15 mouse cellular contexts compared by ENCODE assay signal in the genomic region with DNA sequence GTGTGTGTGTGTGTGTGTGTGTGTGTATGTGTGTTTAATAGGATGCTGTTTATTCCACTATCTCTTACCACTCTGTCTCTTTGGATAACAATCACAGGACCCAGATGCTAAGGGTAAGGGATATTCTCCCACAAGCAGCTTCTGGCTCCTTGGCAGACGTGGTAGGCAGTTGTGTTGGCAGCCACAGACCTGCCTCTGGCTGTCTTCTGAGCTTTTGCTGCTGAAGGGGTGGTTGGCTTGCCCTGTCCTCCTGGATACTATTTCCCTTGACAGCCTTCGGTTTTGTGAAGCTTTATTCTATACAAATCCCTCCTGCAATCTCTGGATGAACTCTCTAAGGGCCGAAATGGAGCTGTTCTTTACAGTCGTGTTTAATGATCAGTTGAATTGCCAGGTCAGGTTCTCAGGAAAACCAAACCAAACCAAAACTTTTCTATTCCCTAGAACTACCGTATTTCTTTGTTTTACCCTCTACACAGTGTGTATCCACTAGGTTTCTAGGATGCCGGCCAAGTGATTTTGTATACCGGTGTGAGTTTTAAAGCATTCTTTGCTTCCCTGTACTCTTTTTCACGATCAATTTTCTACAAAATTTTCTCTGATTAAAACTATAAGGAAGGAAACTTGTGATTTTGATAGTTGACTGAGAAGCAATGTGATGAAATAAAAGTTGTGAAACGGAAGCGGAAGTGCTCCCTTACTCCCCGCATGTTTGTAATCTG.
DNase-seq lines count a peak whose midpoint lies in the region; ATAC-seq and TF ChIP-seq lines count a peak whose summit lies in the region.
"Had no signal": no experiment of that assay in that cellular context is flagged by ENCODE, and none has a peak within 500 bp of the region (broad histone marks: within the 10 kb centered on the region; RNA-seq: fewer than 3 reads in every experiment).

No protein-coding gene starts in this region.

- H3K4me3 ChIP-seq in hindbrain, embryonic 10.5 days = no peak overlapping the region
- no peak overlapping the region for H3K4me3 ChIP-seq in hindbrain, embryonic 11.5 days (ENCODE audit: low read depth, low read length)
- no peak overlapping the region for H3K4me3 ChIP-seq in forebrain, embryonic 11.5 days (ENCODE audit: low read depth, low read length)
- H3K4me3 ChIP-seq in hindbrain, postnatal 0 days (ENCODE audit: low read length) = no peak overlapping the region
- H3K4me3 ChIP-seq in neural tube, embryonic 15.5 days (replicated peaks) = no peak overlapping the region
- H3K4me3 ChIP-seq in heart, embryonic 11.5 days (ENCODE audit: low read depth, low read length) = no peak overlapping the region
- H3K4me3 ChIP-seq in limb, embryonic 10.5 days = no peak overlapping the region
- H3K4me3 ChIP-seq: intestine, embryonic 15.5 days; lung, embryonic 15.5 days had no signal

- no peak for DNase-seq in hindbrain, embryonic 10.5 days (ENCODE audit: low spot score)
- no peak for DNase-seq in hindbrain, embryonic 11.5 days (ENCODE audit: low spot score)
- DNase-seq in forebrain, embryonic 11.5 days (ENCODE audit: low spot score) = no peak
- DNase-seq in hindbrain, postnatal 0 days (ENCODE audit: low spot score) = peak; percentile 85
- DNase-seq in limb, embryonic 10.5 days (ENCODE audit: low spot score) = no peak
- no peak for DNase-seq in urinary bladder, postnatal 10 days (ENCODE audit: low spot score)
- DNase-seq: gastrocnemius, postnatal 36 days; kidney, postnatal 4 days; liver; right cerebral cortex, postnatal 14 days had no signal

- no peak for ATAC-seq in hindbrain, embryonic 11.5 days (ENCODE audit: low FRiP score)
- no peak for ATAC-seq in forebrain, embryonic 11.5 days (replicated peaks; ENCODE audit: low FRiP score)
- ATAC-seq in hindbrain, postnatal 0 days = peak; percentile 72
- no peak for ATAC-seq in neural tube, embryonic 15.5 days (ENCODE audit: low FRiP score)
- ATAC-seq in heart, embryonic 11.5 days (replicated peaks; ENCODE audit: insufficient number of reproducible peaks, low FRiP score, low TSS enrichment) = no peak
- ATAC-seq: activated CD4-positive, CD25-positive, alpha-beta regulatory T cell, adult 4 months; intestine, embryonic 15.5 days had no signal

- H3K27me3 ChIP-seq in hindbrain, embryonic 10.5 days (ENCODE audit: insufficient read depth, poor library complexity, severe bottlenecking) = peaks cover 63% of the 10 kb centered on the region
- H3K27me3 ChIP-seq in hindbrain, embryonic 11.5 days (ENCODE audit: control insufficient read depth, insufficient read depth, low read length) = peaks cover 10% of the 10 kb centered on the region; the same call in 1 of the 2 replicates
- peaks cover 2% of the 10 kb centered on the region; the same call in 1 of the 2 replicates for H3K27me3 ChIP-seq in forebrain, embryonic 11.5 days (ENCODE audit: control insufficient read depth, insufficient read depth, low read length)
- no peaks in the 10 kb centered on the region for H3K27me3 ChIP-seq in hindbrain, postnatal 0 days (ENCODE audit: insufficient read depth, low read length)
- peaks cover 20% of the 10 kb centered on the region for H3K27me3 ChIP-seq in neural tube, embryonic 15.5 days (replicated peaks)
- no peaks in the 10 kb centered on the region for H3K27me3 ChIP-seq in heart, embryonic 11.5 days (ENCODE audit: control insufficient read depth, insufficient read depth, low read length)
- H3K27me3 ChIP-seq in limb, embryonic 10.5 days (ENCODE audit: low read depth, poor library complexity, severe bottlenecking) = no peaks in the 10 kb centered on the region
- H3K27me3 ChIP-seq: intestine, embryonic 15.5 days; lung, embryonic 15.5 days had no signal

- no peak for TF ChIP-seq CTCF in hindbrain, postnatal 0 days (IDR thresholded peaks at IDR 0.05; ENCODE audit: low read depth)

- WGBS in hindbrain, embryonic 10.5 days = 72% methylated on average over 11 of the region's 11 CpGs
- 69% methylated on average over 11 of the region's 11 CpGs for WGBS in hindbrain, embryonic 11.5 days
- WGBS in forebrain, embryonic 11.5 days = 54% methylated on average over 11 of the region's 11 CpGs
- 35% methylated on average over 11 of the region's 11 CpGs for whole genome bisulfite sequencing in hindbrain, postnatal 0 days
- WGBS in neural tube, embryonic 15.5 days = 37% methylated on average over 11 of the region's 11 CpGs
- WGBS in heart, embryonic 11.5 days (ENCODE audit: insufficient replicate concordance) = 66% methylated on average over 11 of the region's 11 CpGs
- 77% methylated on average over 11 of the region's 11 CpGs for WGBS in limb, embryonic 10.5 days

- H3K9ac ChIP-seq in hindbrain, embryonic 11.5 days (ENCODE audit: low read depth, low read length) = no peak overlapping the region
- H3K9ac ChIP-seq in forebrain, embryonic 11.5 days (ENCODE audit: low read length) = peak overlapping the region; percentile 33; the same call in 1 of the 2 replicates
- H3K9ac ChIP-seq in hindbrain, postnatal 0 days (replicated peaks; ENCODE audit: low read length) = peak overlapping the region; percentile 28; the same call in 1 of the 2 replicates
- no peak overlapping the region for H3K9ac ChIP-seq in neural tube, embryonic 15.5 days (replicated peaks)
- H3K9ac ChIP-seq in heart, embryonic 11.5 days (ENCODE audit: low read depth, low read length) = no peak overlapping the region
- H3K9ac ChIP-seq: intestine, embryonic 15.5 days; lung, embryonic 15.5 days had no signal

- peaks cover 37% of the 10 kb centered on the region for H3K4me1 ChIP-seq in hindbrain, embryonic 10.5 days (replicated peaks)
- no peaks in the 10 kb centered on the region for H3K4me1 ChIP-seq in hindbrain, embryonic 11.5 days (replicated peaks; ENCODE audit: control insufficient read depth, insufficient read depth, low read length)
- H3K4me1 ChIP-seq in forebrain, embryonic 11.5 days (replicated peaks; ENCODE audit: control insufficient read depth, insufficient read depth, low read length) = peaks cover 9% of the 10 kb centered on the region; the same call in 1 of the 2 replicates
- no peaks in the 10 kb centered on the region; the same call in 1 of the 2 replicates for H3K4me1 ChIP-seq in hindbrain, postnatal 0 days (ENCODE audit: insufficient read depth, low read length)
- peaks cover 5% of the 10 kb centered on the region; the same call in 1 of the 2 replicates for H3K4me1 ChIP-seq in neural tube, embryonic 15.5 days
- H3K4me1 ChIP-seq in heart, embryonic 11.5 days (ENCODE audit: control insufficient read depth, insufficient read depth, low read length) = no peaks in the 10 kb centered on the region
- peaks cover 9% of the 10 kb centered on the region for H3K4me1 ChIP-seq in limb, embryonic 10.5 days
- H3K4me1 ChIP-seq: intestine, embryonic 15.5 days; lung, embryonic 15.5 days had no signal

- H3K4me2 ChIP-seq in hindbrain, embryonic 11.5 days (replicated peaks; ENCODE audit: low read depth, low read length) = no peak overlapping the region
- no peak overlapping the region for H3K4me2 ChIP-seq in forebrain, embryonic 11.5 days (ENCODE audit: low read depth, low read length, severe bottlenecking)
- H3K4me2 ChIP-seq in hindbrain, postnatal 0 days (ENCODE audit: low read depth, low read length) = peak overlapping the region; percentile 45
- H3K4me2 ChIP-seq in neural tube, embryonic 15.5 days = peak overlapping the region; percentile 13; the same call in 1 of the 2 replicates
- H3K4me2 ChIP-seq in heart, embryonic 11.5 days = no peak overlapping the region
- H3K4me2 ChIP-seq: intestine, embryonic 15.5 days; lung, embryonic 15.5 days had no signal

- H3K27ac ChIP-seq in hindbrain, embryonic 10.5 days = peak overlapping the region; percentile 50
- H3K27ac ChIP-seq in hindbrain, embryonic 11.5 days (ENCODE audit: low read depth, low read length) = no peak overlapping the region
- H3K27ac ChIP-seq in forebrain, embryonic 11.5 days (ENCODE audit: low read depth, low read length) = peak overlapping the region; percentile 51
- peak overlapping the region; percentile 84 for H3K27ac ChIP-seq in hindbrain, postnatal 0 days
- peak overlapping the region; percentile 54; the same call in 1 of the 2 replicates for H3K27ac ChIP-seq in neural tube, embryonic 15.5 days (replicated peaks)
- no peak overlapping the region for H3K27ac ChIP-seq in heart, embryonic 11.5 days (ENCODE audit: low read depth, low read length)
- H3K27ac ChIP-seq in limb, embryonic 10.5 days = no peak overlapping the region
- H3K27ac ChIP-seq: intestine, embryonic 15.5 days; lung, embryonic 15.5 days had no signal

- no peaks in the 10 kb centered on the region for H3K9me3 ChIP-seq in hindbrain, embryonic 10.5 days
- H3K9me3 ChIP-seq in hindbrain, embryonic 11.5 days (ENCODE audit: control insufficient read depth, low read length) = no peaks in the 10 kb centered on the region
- H3K9me3 ChIP-seq in forebrain, embryonic 11.5 days (ENCODE audit: control insufficient read depth, low read length) = no peaks in the 10 kb centered on the region
- H3K9me3 ChIP-seq in hindbrain, postnatal 0 days (ENCODE audit: low read length) = no peaks in the 10 kb centered on the region
- H3K9me3 ChIP-seq in neural tube, embryonic 15.5 days (replicated peaks) = no peaks in the 10 kb centered on the region
- no peaks in the 10 kb centered on the region for H3K9me3 ChIP-seq in heart, embryonic 11.5 days (replicated peaks; ENCODE audit: control insufficient read depth, low read length)
- H3K9me3 ChIP-seq in limb, embryonic 10.5 days (replicated peaks) = no peaks in the 10 kb centered on the region
- H3K9me3 ChIP-seq: intestine, embryonic 15.5 days; lung, embryonic 15.5 days had no signal

- no peaks in the 10 kb centered on the region for H3K36me3 ChIP-seq in hindbrain, embryonic 10.5 days
- H3K36me3 ChIP-seq in hindbrain, embryonic 11.5 days (ENCODE audit: control insufficient read depth, insufficient read depth, low read length) = no peaks in the 10 kb centered on the region
- no peaks in the 10 kb centered on the region for H3K36me3 ChIP-seq in forebrain, embryonic 11.5 days (ENCODE audit: control insufficient read depth, insufficient read depth, low read length)
- no peaks in the 10 kb centered on the region for H3K36me3 ChIP-seq in hindbrain, postnatal 0 days (ENCODE audit: insufficient read depth, low read length)
- no peaks in the 10 kb centered on the region for H3K36me3 ChIP-seq in neural tube, embryonic 15.5 days
- H3K36me3 ChIP-seq in heart, embryonic 11.5 days (ENCODE audit: control insufficient read depth, insufficient read depth, low read length) = no peaks in the 10 kb centered on the region
- H3K36me3 ChIP-seq in limb, embryonic 10.5 days = no peaks in the 10 kb centered on the region
- H3K36me3 ChIP-seq: intestine, embryonic 15.5 days; lung, embryonic 15.5 days had no signal

Comparison
In these comparisons a context has a peak if more than half of its experiments do, and no peak if none do; other contexts are left out.
1. H3K27ac ChIP-seq: peak in hindbrain, embryonic 10.5 days (single experiment), forebrain, embryonic 11.5 days (single experiment), hindbrain, postnatal 0 days (single experiment) and neural tube, embryonic 15.5 days (single experiment); none in hindbrain, embryonic 11.5 days (single experiment), heart, embryonic 11.5 days (single experiment) and limb, embryonic 10.5 days (single experiment).
2. H3K4me2 ChIP-seq: peak in hindbrain, postnatal 0 days (single experiment) and neural tube, embryonic 15.5 days (single experiment); none in hindbrain, embryonic 11.5 days (single experiment), forebrain, embryonic 11.5 days (single experiment) and heart, embryonic 11.5 days (single experiment).
3. H3K9ac ChIP-seq: peak in forebrain, embryonic 11.5 days (single experiment) and hindbrain, postnatal 0 days (single experiment); none in hindbrain, embryonic 11.5 days (single experiment), neural tube, embryonic 15.5 days (single experiment) and heart, embryonic 11.5 days (single experiment).